Mouse (Mus musculus) stomach, embryonic 15.5 days (tissue): ENCODE data around the gene Lgals1. TPM values are rescaled to one million over a fixed set of nuclear protein-coding genes. Genes with fewer than 3 reads are reported as not detected.
A peak's percentile ranks its signal among the peaks of the same experiment; 100 is the strongest.

Experiments used
- ATAC-seq: fragments of 200-750 bp; cut with Nextera tagmentation; 2 replicates; pipeline ENCODE4 v1.8.0; 2017; ENCODE audit warnings: low read depth, moderate number of reproducible peaks, moderate TSS enrichment; ENCODE audit not compliant: insufficient read depth, low FRiP score
- H3K27ac ChIP-seq: fragments of 300-500 bp; sonication (generic); 2 replicates; pipeline ENCODE4 v1.5.1; 2015; ENCODE audit warnings: mild to moderate bottlenecking, inconsistent platforms
- H3K27me3 ChIP-seq: fragments of 300-500 bp; sonication (generic); replicated peaks from 2 replicates; pipeline ENCODE4 v1.6.1; 2015; ENCODE audit warnings: inconsistent platforms
- H3K36me3 ChIP-seq: fragments of 300-500 bp; sonication (generic); 2 replicates; pipeline ENCODE4 v1.6.1; 2015; ENCODE audit warnings: inconsistent platforms
- H3K4me1 ChIP-seq: fragments of 300-500 bp; sonication (generic); 2 replicates; pipeline ENCODE4 v1.6.1; 2015; ENCODE audit warnings: inconsistent platforms
- H3K4me2 ChIP-seq: fragments of 300-500 bp; sonication (generic); 2 replicates; pipeline ENCODE4 v1.6.1; 2015; ENCODE audit warnings: mild to moderate bottlenecking, inconsistent platforms
- H3K4me3 ChIP-seq: fragments of 300-500 bp; sonication (generic); replicated peaks from 2 replicates; pipeline ENCODE4 v1.5.1; 2015; ENCODE audit warnings: inconsistent platforms
- H3K9ac ChIP-seq: fragments of 300-500 bp; sonication (generic); 2 replicates; pipeline ENCODE4 v1.6.1; 2015; ENCODE audit warnings: inconsistent platforms
- H3K9me3 ChIP-seq: fragments of 300-500 bp; sonication (generic); 2 replicates; pipeline ENCODE4 v1.6.1; 2016; ENCODE audit warnings: inconsistent platforms
- WGBS: fragments of 180-500 bp; shearing (Covaris S2); methylation state at CpG from one replicate; pipeline ENCODE4 v1.1.7; 2015; 5-methylcytosine and 5-hydroxymethylcytosine counted together
- polyA plus RNA-seq: library from polyadenylated mRNA; unstranded; fragments of >200 nt; fragmentation: Nextera tagmentation; extraction: Ambion mirVana; gene quantifications from 2 replicates; pipeline ENCODE4 v1.2.1, GENCODE M21; 2015

The Lgals1 gene
- polyA plus RNA-seq, 1 experiment from 2014 or later: 1,476 TPM

DNA sequence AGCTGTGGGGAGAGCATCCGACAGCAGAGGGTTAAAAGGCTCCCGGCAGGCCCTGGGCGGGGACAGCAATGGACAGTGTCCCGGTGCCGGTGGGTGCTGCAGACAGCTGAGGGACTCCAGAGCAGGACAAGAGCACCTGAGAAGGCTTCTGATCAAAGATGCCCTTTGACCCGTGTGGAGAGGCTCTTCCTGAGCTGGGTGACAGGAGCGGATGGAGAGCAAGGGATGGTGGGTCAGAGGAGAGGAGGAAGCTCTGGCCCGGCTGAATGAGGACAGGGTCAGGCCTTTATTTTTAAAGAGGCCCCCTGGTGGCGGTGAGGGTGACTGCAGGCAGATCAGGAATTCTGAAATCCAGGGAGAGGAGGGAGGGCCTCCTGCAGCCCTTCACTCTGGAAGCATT, 16.1 kb downstream of the Lgals1 start:
- Histone ChIP-seq H3K27me3 (no peaks in the 10 kb centered on the region), H3K9me3 (no peaks in the 10 kb centered on the region), H3K4me1 (0 out of 2 replicates have a peak, but pooled peaks cover 7% of the 10 kb centered on the region), H3K4me2 (peak overlapping the region; percentile 57), H3K4me3 (peak overlapping the region; percentile 36), H3K27ac (no peak overlapping the region), H3K9ac (no peak overlapping the region), H3K36me3 (peaks cover 29% of the 10 kb centered on the region)
- ATAC-seq: peak; percentile 55; the same call in 1 of the 2 replicates
- 3% methylated on average over 9 of the region's 9 CpGs for WGBS

DNA sequence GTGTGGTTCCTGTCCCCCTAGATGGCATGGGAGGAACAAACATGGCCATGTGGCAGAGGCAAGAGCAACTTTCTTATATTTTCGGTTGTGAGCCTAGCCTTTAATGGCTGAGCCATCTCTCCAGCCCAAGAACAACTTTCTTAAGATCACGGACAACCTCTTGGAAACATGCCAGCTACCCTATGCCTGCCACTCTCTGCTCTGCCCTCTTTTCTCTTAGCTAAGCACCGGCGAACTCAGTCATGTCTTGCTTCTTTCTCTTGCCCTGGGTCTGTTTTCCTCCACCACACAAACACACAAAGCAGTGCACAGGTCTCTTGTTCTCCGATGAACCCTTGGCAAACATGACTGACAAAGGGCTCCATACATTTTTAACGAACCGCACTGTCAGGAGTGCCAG, 19.7 kb downstream of the Lgals1 start:
- Histone ChIP-seq H3K27me3 (no peaks in the 10 kb centered on the region), H3K9me3 (no peaks in the 10 kb centered on the region), H3K9ac (no peak overlapping the region), H3K36me3 (peaks cover 6% of the 10 kb centered on the region), H3K4me2 (no peak overlapping the region), H3K4me3 (no peak overlapping the region), H3K27ac (no peak overlapping the region), H3K4me1 (peaks cover 11% of the 10 kb centered on the region; the same call in 1 of the 2 replicates)
- whole genome bisulfite sequencing: 58% methylated on average over 7 of the region's 7 CpGs
- ATAC-seq: no peak

DNA sequence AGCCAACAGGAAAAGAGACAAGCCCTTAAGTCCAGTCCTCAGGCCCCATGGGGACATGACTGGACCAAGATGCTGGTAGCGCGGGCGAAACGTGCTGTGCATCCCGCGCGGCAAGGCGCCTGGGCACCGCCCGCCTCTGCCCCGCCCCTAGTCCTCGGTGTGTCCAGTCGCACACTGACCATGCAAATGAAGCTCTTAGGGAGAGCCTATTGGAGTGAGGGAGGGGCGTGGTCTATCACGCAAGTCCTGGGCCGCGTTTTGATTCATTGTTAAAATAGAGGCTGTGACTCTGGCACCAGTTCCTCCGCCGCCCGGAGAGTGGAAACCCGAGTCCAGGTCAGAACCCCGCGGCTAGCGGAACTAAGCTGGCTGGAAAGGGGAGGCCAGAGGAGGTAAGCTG, 21.1 kb downstream of the Lgals1 start, which contains the start of gene Triobp:
TSS of gene Triobp (plus strand) at position 68 of the 400 bp plus-strand sequence.
- Histone ChIP-seq H3K27ac (no peak within 1 kb of the TSS), H3K9ac (peak within 1 kb of the TSS; percentile 13; the same call in 1 of the 2 replicates), H3K36me3 (no peaks in the 10 kb centered on the region), H3K4me3 (peak within 1 kb of the TSS; percentile 50), H3K4me2 (peak within 1 kb of the TSS; percentile 85), H3K27me3 (no peaks in the 10 kb centered on the region), H3K9me3 (no peaks in the 10 kb centered on the region), H3K4me1 (peaks cover 11% of the 10 kb centered on the region; the same call in 1 of the 2 replicates)
- peak; percentile 97 for ATAC-seq
- 0% methylated on average over 24 of the region's 24 CpGs for WGBS

DNA sequence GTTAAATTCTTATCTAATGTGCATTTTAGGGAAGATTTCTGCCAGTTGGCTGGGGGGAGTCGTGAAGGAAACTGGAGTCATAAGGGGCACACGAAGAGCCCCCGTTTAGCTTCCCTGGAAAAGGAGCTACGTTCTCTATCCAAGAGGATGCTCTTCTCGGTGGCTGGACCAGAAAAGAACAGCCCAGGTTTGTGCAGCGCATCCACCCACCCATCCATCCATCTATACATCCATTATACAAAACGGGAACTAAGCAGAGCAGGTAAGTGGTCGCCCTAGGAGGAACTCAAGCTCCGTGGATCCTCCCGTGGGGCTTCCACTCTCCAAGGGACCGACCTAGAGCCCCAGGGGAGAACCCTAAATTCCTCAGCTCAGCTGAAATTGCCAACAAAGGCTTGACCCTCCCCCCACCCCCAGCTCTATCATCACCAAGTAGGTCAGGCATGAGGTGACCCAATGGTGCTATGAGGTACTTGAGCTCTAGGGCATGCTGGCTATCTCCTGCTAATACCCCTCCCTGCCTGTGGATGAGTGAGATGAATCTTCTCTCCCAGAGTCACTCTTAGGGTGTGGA, 21.7 kb downstream of the Lgals1 start:
- no peaks in the 10 kb centered on the region for H3K9me3 ChIP-seq
- no peaks in the 10 kb centered on the region for H3K27me3 ChIP-seq
- H3K9ac ChIP-seq: peak overlapping the region; percentile 13; the same call in 1 of the 2 replicates
- WGBS: 6% methylated on average over 11 of the region's 11 CpGs
- H3K4me1 ChIP-seq: peaks cover 7% of the 10 kb centered on the region; the same call in 1 of the 2 replicates
- no peak for ATAC-seq
- H3K36me3 ChIP-seq: no peaks in the 10 kb centered on the region
- peak overlapping the region; percentile 85 for H3K4me2 ChIP-seq
- peak overlapping the region; percentile 50 for H3K4me3 ChIP-seq
- no peak overlapping the region for H3K27ac ChIP-seq

DNA sequence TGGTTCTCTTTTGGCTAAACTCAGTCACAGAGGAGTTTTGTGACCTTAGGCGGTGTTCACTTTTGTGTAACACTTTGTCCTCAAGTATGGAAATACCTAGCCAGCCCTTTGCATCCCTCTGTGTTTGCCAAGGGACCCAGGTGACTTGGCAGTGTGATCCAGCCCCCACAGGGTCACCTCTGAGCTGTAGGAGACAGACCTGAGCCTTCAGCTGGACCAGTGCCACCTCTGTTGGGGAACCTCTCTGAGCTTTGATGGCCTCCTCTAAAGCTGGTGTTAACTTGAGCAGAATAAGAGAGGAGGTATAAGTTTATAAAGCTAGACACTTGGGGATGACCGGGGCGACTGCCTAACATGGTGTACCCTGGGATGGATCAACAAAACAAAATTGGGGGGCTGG, 22.4 kb downstream of the Lgals1 start:
- Histone ChIP-seq H3K4me3 (no peak overlapping the region), H3K9ac (no peak overlapping the region), H3K27me3 (no peaks in the 10 kb centered on the region), H3K9me3 (no peaks in the 10 kb centered on the region), H3K27ac (no peak overlapping the region), H3K4me2 (no peak overlapping the region), H3K4me1 (peaks cover 7% of the 10 kb centered on the region; the same call in 1 of the 2 replicates), H3K36me3 (no peaks in the 10 kb centered on the region)
- WGBS: 96% methylated on average over 3 of the region's 3 CpGs
- ATAC-seq: no peak

DNA sequence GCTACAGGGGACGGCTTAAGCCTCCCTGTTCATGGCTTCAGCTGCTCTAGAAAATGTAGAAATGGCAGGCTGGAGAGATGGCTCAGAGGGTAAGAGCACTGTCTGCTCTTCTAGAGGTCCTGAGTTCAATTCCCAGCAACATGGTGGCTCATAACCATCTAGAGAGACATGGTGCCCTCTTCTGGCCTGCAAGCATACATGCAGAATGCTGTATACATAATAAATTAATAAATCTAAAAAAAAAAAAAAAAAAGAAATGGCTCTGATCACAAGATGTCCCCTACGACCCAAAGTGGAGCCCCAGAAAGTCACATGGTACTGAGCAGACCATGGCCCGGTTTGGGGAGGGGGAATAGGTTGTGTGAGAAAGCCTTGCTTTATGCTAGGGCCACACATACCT, 29.1 kb downstream of the Lgals1 start:
- Histone ChIP-seq H3K9me3 (no peaks in the 10 kb centered on the region), H3K9ac (no peak overlapping the region), H3K4me3 (no peak overlapping the region), H3K4me2 (no peak overlapping the region), H3K27me3 (no peaks in the 10 kb centered on the region), H3K36me3 (no peaks in the 10 kb centered on the region), H3K4me1 (0 out of 2 replicates have a peak, but pooled peaks cover 5% of the 10 kb centered on the region), H3K27ac (no peak overlapping the region)
- WGBS: 79% methylated on average over 3 of the region's 3 CpGs
- ATAC-seq: no peak

DNA sequence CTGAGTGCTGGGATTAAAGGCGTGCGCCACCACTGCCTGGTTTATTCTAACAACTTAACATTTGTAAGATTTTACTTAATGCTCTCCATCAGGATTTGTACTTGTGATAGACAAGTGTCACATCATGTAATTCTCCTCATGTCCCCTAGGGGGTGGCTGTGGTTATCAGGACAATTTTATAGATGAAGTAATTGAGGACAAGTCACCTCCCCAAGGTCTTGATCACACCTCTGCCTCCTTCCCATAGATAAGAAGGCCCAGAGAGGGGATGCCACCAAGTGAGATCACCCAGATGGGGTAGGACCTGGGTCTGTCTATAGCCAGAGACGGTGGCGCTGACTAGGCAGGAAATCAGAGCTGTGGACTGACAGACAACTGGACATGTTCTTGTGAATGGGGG, 29.8 kb downstream of the Lgals1 start:
- no peak overlapping the region for H3K4me2 ChIP-seq
- 81% methylated on average over 4 of the region's 4 CpGs for WGBS
- no peak overlapping the region for H3K4me3 ChIP-seq
- no peak overlapping the region for H3K9ac ChIP-seq
- H3K27ac ChIP-seq: no peak overlapping the region
- H3K27me3 ChIP-seq: no peaks in the 10 kb centered on the region
- H3K36me3 ChIP-seq: no peaks in the 10 kb centered on the region
- no peak for ATAC-seq
- no peaks in the 10 kb centered on the region for H3K9me3 ChIP-seq
- 0 out of 2 replicates have a peak, but pooled peaks cover 5% of the 10 kb centered on the region for H3K4me1 ChIP-seq

DNA sequence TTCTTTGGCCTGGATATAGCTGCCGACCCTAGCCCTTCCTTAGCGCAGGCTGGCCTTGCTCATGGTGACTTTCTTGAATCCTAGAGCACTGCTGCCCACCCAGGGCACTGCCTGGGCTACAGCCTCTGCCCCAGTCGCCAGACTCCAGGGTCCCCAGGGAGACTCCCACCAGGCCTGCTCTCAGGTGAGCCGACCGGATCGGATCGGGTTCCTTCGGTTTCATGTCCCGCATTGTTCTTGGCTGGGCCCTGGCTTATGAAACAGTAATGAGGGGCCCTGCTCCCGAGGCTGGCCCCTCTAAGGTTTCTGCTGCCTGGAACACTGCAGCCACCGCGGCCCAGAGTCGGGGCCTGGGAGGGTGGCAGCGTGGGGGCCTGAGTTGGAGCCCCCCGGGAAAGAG, 30.5 kb downstream of the Lgals1 start:
- 48% methylated on average over 15 of the region's 15 CpGs for whole genome bisulfite sequencing

DNA sequence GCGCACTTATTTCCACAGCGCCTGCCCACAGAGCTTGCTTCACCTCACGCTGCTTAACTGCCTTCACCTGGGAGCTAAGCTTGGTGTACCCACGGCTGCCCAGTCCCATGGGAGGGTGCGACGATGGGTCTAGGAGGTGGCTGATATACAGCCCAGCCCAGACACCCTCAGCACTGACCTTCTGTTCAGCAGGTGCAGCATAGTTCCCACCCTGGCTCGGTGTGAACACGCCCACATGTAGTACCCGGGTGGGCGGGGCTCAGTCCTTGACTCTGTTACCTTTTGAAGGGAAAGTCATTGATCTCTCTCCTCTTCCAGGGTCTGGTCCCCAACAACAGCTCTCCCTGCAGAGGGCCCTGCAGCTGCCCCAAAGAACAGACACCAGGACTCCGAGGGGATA, 33.0 kb downstream of the Lgals1 start:
- no peaks in the 10 kb centered on the region for H3K9me3 ChIP-seq
- 0 out of 2 replicates have a peak, but pooled peaks cover 12% of the 10 kb centered on the region for H3K4me1 ChIP-seq
- no peak overlapping the region for H3K27ac ChIP-seq
- H3K4me2 ChIP-seq: no peak overlapping the region; the same call in 1 of the 2 replicates
- no peaks in the 10 kb centered on the region for H3K36me3 ChIP-seq
- no peaks in the 10 kb centered on the region for H3K27me3 ChIP-seq
- no peak overlapping the region for H3K9ac ChIP-seq
- 67% methylated on average over 11 of the region's 11 CpGs for WGBS
- no peak overlapping the region for H3K4me3 ChIP-seq
- peak; percentile 69; the same call in 1 of the 2 replicates for ATAC-seq

More for the DNA sequence above, 30.5 kb downstream of the Lgals1 start:
- ATAC-seq: no peak
- no peak overlapping the region for H3K4me3 ChIP-seq
- no peaks in the 10 kb centered on the region for H3K9me3 ChIP-seq
- 0 out of 2 replicates have a peak, but pooled peaks cover 5% of the 10 kb centered on the region for H3K4me1 ChIP-seq
- H3K27me3 ChIP-seq: no peaks in the 10 kb centered on the region
- H3K9ac ChIP-seq: no peak overlapping the region
- no peak overlapping the region for H3K27ac ChIP-seq
- no peak overlapping the region for H3K4me2 ChIP-seq
- no peaks in the 10 kb centered on the region for H3K36me3 ChIP-seq

DNA sequence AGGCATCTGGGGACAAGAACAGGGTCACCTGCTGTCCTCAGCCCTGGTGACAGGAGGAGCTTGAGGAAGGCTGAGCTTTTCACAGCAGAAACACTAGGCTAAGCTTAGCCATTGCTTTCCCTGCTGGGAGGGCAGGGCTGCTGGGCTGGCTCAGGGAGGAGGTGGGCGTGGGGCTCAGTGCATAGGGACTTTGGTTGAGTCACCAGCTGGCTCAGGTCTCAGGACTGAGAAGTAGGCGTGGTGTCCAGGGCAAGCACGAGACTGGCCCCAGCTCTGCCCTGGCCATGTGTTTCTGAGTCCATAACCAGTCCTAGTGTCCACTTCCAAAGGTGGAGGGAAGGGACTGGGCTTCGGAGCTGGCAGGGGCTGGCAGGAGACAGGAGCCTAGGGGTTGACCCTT, 33.6 kb downstream of the Lgals1 start:
- no peak overlapping the region for H3K4me3 ChIP-seq
- no peak overlapping the region for H3K9ac ChIP-seq
- H3K27me3 ChIP-seq: no peaks in the 10 kb centered on the region
- H3K4me2 ChIP-seq: no peak overlapping the region; the same call in 1 of the 2 replicates
- 0 out of 2 replicates have a peak, but pooled peaks have one; percentile 34 for ATAC-seq
- H3K9me3 ChIP-seq: no peaks in the 10 kb centered on the region
- H3K36me3 ChIP-seq: no peaks in the 10 kb centered on the region
- WGBS: 63% methylated on average over 4 of the region's 4 CpGs
- H3K27ac ChIP-seq: no peak overlapping the region
- H3K4me1 ChIP-seq: 0 out of 2 replicates have a peak, but pooled peaks cover 12% of the 10 kb centered on the region

DNA sequence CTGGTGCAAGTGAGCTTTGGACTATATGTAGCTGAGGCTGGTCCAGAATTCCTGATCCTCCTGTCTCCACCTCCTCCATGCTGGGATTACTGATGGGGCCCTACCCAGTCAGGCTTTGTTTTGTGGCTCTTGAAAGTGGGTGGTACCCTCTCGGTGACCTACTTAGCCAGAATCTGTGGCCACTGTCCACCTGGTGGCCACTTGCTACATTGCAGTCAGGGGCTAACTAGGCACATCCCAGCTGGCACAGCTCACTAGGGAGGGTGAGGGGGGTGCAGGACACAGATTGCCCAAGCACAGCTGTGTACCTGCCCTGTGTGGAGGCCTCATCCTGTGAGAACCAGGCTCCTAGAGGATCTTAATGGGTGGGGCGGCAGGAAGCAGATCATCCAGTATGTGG, 36.4 kb downstream of the Lgals1 start:
- ATAC-seq: no peak
- Histone ChIP-seq H3K9me3 (no peaks in the 10 kb centered on the region), H3K36me3 (no peaks in the 10 kb centered on the region), H3K27me3 (no peaks in the 10 kb centered on the region), H3K27ac (no peak overlapping the region), H3K4me3 (no peak overlapping the region), H3K9ac (no peak overlapping the region), H3K4me1 (0 out of 2 replicates have a peak, but pooled peaks cover 6% of the 10 kb centered on the region), H3K4me2 (no peak overlapping the region)
- WGBS: 26% methylated on average over 2 of the region's 2 CpGs

DNA sequence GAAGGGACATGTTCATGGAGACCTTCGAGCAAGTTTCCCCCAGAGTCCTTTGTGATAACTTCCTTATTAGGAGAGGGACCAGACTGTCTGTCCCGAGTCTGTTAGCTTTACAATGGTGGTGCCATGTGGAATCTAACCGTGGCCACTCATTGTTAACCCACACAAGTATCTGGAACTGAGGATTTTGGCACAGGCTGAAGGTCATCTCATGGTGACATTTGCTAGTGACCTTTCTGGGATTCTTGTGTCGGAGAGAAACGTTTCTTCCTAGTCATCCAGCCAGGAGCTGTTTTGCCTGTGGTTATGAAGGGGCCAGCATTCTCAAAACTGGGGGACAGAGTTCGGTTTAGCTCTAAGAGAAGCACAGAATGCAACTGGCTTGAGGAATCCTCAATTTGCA, 45.1 kb downstream of the Lgals1 start:
- Histone ChIP-seq H3K9ac (no peak overlapping the region), H3K27me3 (no peaks in the 10 kb centered on the region), H3K4me1 (no peaks in the 10 kb centered on the region), H3K9me3 (no peaks in the 10 kb centered on the region), H3K36me3 (no peaks in the 10 kb centered on the region), H3K4me3 (no peak overlapping the region), H3K4me2 (no peak overlapping the region), H3K27ac (no peak overlapping the region)
- WGBS: 73% methylated on average over 6 of the region's 6 CpGs
- no peak for ATAC-seq
